Mouse (Mus musculus) adrenal gland, adult 2 months (tissue): ENCODE data around the gene Utrn. TPM values are rescaled to one million over a fixed set of nuclear protein-coding genes. Genes with fewer than 3 reads are reported as not detected.

ENCODE experiments used
- DNase-seq: peaks from one replicate; pipeline ENCODE4 v3.0.0; 2021
- long read RNA-seq: library from polyadenylated mRNA; stranded (forward); transcript quantifications from one replicate; pipeline ENCODE4 v2.0.0, GENCODE M21; 2021
- polyA plus RNA-seq: library from polyadenylated mRNA; depleted of rRNA; stranded (reverse); fragments of >200 nt; gene quantifications from 2 replicates; pipeline ENCODE4 v1.2.3, GENCODE M21; 2012; rRNA removed
- total RNA-seq, 2 experiments: library from RNA; stranded (reverse); gene quantifications; 2 replicates each; pipeline ENCODE4 v1.2.3; 2021

Utrn gene
- 10 to 100 TPM; 70.3 to 81.8 TPM for total RNA-seq
- polyA plus RNA-seq = 21.7 and 25.4 TPM in 2 replicates
- long read RNA-seq, partial matches to known transcripts = 0 of 1 reads
- long read RNA-seq, other reads (novel, unspliced or antisense) = 1 of 1 reads

- DNase-seq = peak; percentile 96
These were observed at the start of gene Utrn for GRCm38 (mm10) chr10:12869029-12869671. Gene Utrn, minus strand, starts transcription at chr10:12869365.

- no peak for DNase-seq
These were observed 48.5 kb upstream of the Utrn start for GRCm38 (mm10) chr10:12917626-12918025.

- DNase-seq = no peak
These were observed 47.2 kb upstream of the Utrn start for GRCm38 (mm10) chr10:12916376-12916775.

- no peak for DNase-seq
These were observed 46.7 kb upstream of the Utrn start for GRCm38 (mm10) chr10:12915826-12916225.

GRCm38 (mm10) chr10:12914203-12914602 is 45.0 kb upstream of the Utrn start:
- peak; percentile 42 for DNase-seq

- peak; percentile 21 for DNase-seq
These were observed 42.9 kb upstream of the Utrn start for GRCm38 (mm10) chr10:12911981-12912530.

GRCm38 (mm10) chr10:12911451-12911850 is 42.3 kb upstream of the Utrn start:
- DNase-seq = no peak

GRCm38 (mm10) chr10:12909891-12910290 is 40.7 kb upstream of the Utrn start:
- DNase-seq = no peak

- no peak for DNase-seq
These were observed 40.0 kb upstream of the Utrn start for GRCm38 (mm10) chr10:12909179-12909578.

- no peak for DNase-seq
These were observed 35.0 kb upstream of the Utrn start for GRCm38 (mm10) chr10:12904140-12904528.

GRCm38 (mm10) chr10:12903440-12904139 is 34.4 kb upstream of the Utrn start:
- no peak for DNase-seq

- DNase-seq = no peak
These were observed 30.7 kb upstream of the Utrn start for GRCm38 (mm10) chr10:12899901-12900300.

- DNase-seq = peak; percentile 30
These were observed 24.2 kb upstream of the Utrn start for GRCm38 (mm10) chr10:12893339-12893738.

GRCm38 (mm10) chr10:12888373-12888772 is 19.2 kb upstream of the Utrn start:
- DNase-seq = no peak

GRCm38 (mm10) chr10:12887792-12888191 is 18.6 kb upstream of the Utrn start:
- no peak for DNase-seq

- DNase-seq = peak; percentile 44
These were observed 15.3 kb upstream of the Utrn start for GRCm38 (mm10) chr10:12884308-12884948.

GRCm38 (mm10) chr10:12881911-12882310 is 12.7 kb upstream of the Utrn start:
- DNase-seq = no peak

- no peak for DNase-seq
These were observed 10.1 kb upstream of the Utrn start for GRCm38 (mm10) chr10:12879313-12879695.

- DNase-seq = peak; percentile 50
These were observed 9.6 kb upstream of the Utrn start for GRCm38 (mm10) chr10:12878661-12879312.

- DNase-seq = no peak
These were observed 7.3 kb upstream of the Utrn start for GRCm38 (mm10) chr10:12876426-12876825.

GRCm38 (mm10) chr10:12875410-12875809 is 6.2 kb upstream of the Utrn start:
- DNase-seq = no peak
